Mouse (Mus musculus): ENCODE data around the gene Tnfaip2.

- no peak for TF ChIP-seq CTCF (IDR thresholded peaks at IDR 0.05; ENCODE audit: low read depth)
- TF ChIP-seq EP300 (IDR thresholded peaks at IDR 0.05; ENCODE audit: low read depth): no peak
Measured at GRCm38 (mm10) chr12:111499617-111500016, 57.3 kb downstream of the Tnfaip2 start.
